Mouse (Mus musculus) limb, embryonic 12.5 days (tissue): Measurements from ENCODE around the gene Isg20l2. TPM values are rescaled to one million over a fixed set of nuclear protein-coding genes. Genes with fewer than 3 reads are reported as not detected.
"Not testable (repeated sequence)": the region's sequence is repeated elsewhere in the genome, so short reads cannot be mapped to it uniquely, and the experiment has no call there.

Experiments
- ATAC-seq: fragments of 200-750 bp; cut with Nextera tagmentation; 2 replicates; pipeline ENCODE4 v1.8.0; 2017; ENCODE audit warnings: low read depth, moderate TSS enrichment; ENCODE audit not compliant: insufficient number of reproducible peaks, insufficient read depth, low FRiP score, low TSS enrichment
- H3K27ac ChIP-seq: fragments of 300-500 bp; sonication (generic); 2 replicates; pipeline ENCODE4 v1.5.1; 2016; ENCODE audit warnings: mild to moderate bottlenecking, moderate library complexity
- H3K27me3 ChIP-seq: fragments of 300-500 bp; sonication (generic); 2 replicates; pipeline ENCODE4 v1.6.1; 2016; ENCODE audit warnings: mild to moderate bottlenecking, moderate library complexity
- H3K36me3 ChIP-seq: fragments of 300-500 bp; sonication (generic); 2 replicates; pipeline ENCODE4 v1.6.1; 2016; ENCODE audit warnings: mild to moderate bottlenecking, moderate library complexity
- H3K4me1 ChIP-seq: fragments of 300-500 bp; sonication (generic); replicated peaks from 2 replicates; pipeline ENCODE4 v1.6.1; 2016
- H3K4me2 ChIP-seq: fragments of 300-500 bp; sonication (generic); 2 replicates; pipeline ENCODE4 v1.6.1; 2016; ENCODE audit warnings: mild to moderate bottlenecking, moderate library complexity
- H3K4me3 ChIP-seq: fragments of 300-500 bp; sonication (generic); replicated peaks from 2 replicates; pipeline ENCODE4 v1.5.1; 2016; ENCODE audit warnings: mild to moderate bottlenecking
- H3K9ac ChIP-seq: fragments of 300-500 bp; sonication (generic); replicated peaks from 2 replicates; pipeline ENCODE4 v1.6.1; 2016; ENCODE audit warnings: mild to moderate bottlenecking, moderate library complexity
- H3K9me3 ChIP-seq: fragments of 300-500 bp; sonication (generic); 2 replicates; pipeline ENCODE4 v1.6.1; 2016; ENCODE audit warnings: mild to moderate bottlenecking, moderate library complexity
- WGBS: fragments of 180-500 bp; shearing (Covaris S2); methylation state at CpG from one replicate; pipeline ENCODE4 v1.1.7; 2016; 5-methylcytosine and 5-hydroxymethylcytosine counted together
- polyA plus RNA-seq: library from polyadenylated mRNA; unstranded; fragments of >200 nt; fragmentation: Nextera tagmentation; extraction: Ambion mirVana; gene quantifications from 2 replicates; pipeline ENCODE4 v1.2.1, GENCODE M21; 2016

Isg20l2 gene
- polyA plus RNA-seq, 1 experiment from 2014 or later: 83.2 TPM

DNA sequence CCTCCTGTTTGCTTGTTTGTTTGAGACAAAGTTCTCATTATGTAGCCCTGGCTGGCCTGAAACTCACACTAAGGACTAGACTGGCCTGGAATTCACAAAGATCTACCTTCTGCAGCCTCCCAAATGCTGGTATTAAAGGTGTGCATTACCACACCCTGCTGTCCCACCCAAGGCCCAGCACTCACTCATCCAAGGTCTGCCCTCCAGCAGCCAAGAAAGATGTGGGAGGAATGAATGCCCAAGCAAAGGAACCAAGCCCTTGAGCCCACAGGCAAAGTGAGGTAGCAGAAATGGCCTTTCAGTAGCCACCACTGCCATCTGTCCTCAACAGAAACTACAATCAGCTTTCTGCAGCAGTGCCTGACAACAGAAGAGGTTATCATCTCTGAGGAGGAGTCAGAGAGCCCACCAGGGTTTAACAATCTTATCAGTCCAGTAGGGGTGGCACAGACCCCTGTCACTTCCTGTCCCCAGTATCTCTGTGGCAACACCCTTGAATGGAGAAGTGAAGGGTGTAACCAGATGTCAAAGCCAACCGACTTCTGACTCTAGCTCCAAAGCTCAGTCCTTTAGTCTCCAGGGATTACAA is 29.0 kb upstream of the Isg20l2 start:
- Histone ChIP-seq H3K27ac (no peak overlapping the region), H3K4me2 (no peak overlapping the region), H3K9ac (no peak overlapping the region), H3K4me1 (peaks cover 3% of the 10 kb centered on the region; the same call in 1 of the 2 replicates), H3K9me3 (no peaks in the 10 kb centered on the region), H3K36me3 (no peaks in the 10 kb centered on the region), H3K27me3 (no peaks in the 10 kb centered on the region), H3K4me3 (no peak overlapping the region)
- 47% methylated on average over 1 of the region's 1 CpGs for WGBS
- ATAC-seq: no peak

DNA sequence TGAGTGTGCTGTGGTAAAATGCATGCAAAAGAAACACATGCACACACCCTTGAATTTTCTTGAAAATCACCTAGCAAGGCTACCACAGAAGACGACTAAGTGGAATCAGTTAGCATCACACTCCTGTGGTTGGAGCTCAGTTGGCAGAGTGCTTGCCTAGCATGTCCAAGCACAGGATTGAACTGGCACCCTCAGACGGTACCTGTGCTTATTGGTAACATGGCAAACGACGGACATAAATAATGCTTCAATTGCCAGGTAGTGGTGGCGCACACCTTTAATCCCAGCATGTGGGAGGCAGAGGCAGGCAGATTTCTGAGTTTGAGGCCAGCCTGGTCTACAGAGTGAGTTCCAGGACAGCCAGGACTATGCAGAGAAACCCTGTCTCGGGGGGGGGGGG is 28.2 kb upstream of the Isg20l2 start:
- H3K27ac ChIP-seq, H3K9ac ChIP-seq, H3K36me3 ChIP-seq, H3K4me3 ChIP-seq, H3K4me1 ChIP-seq, ATAC-seq, H3K9me3 ChIP-seq, H3K27me3 ChIP-seq, H3K4me2 ChIP-seq: not testable (repeated sequence)
- WGBS: 79% methylated on average over 6 of the region's 6 CpGs

DNA sequence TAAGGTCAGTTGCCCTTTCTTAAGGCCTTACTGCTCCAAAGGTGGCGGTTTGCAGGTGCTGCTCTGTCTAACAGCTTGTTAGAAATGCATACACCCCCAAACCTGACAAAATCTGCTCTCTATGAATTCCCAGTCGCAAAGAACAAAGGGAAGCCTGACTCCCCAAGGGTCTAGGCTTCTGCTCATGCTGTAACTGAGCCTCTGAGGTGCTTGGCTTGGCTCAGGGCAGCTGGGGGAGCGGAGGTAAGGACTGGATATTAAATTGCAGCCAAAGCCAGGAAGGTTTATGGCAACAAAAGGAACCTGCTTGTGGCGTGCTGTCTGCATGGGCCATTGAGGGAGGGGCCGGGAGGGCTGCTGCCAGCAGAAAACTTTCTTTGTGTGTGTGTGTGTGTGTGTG is 26.3 kb upstream of the Isg20l2 start:
- H3K27me3 ChIP-seq: no peaks in the 10 kb centered on the region
- H3K9me3 ChIP-seq: no peaks in the 10 kb centered on the region
- no peak overlapping the region for H3K4me3 ChIP-seq
- H3K4me1 ChIP-seq: peaks cover 16% of the 10 kb centered on the region
- no peak for ATAC-seq
- H3K9ac ChIP-seq: no peak overlapping the region
- H3K27ac ChIP-seq: peak overlapping the region; percentile 70
- H3K36me3 ChIP-seq: no peaks in the 10 kb centered on the region
- 38% methylated on average over 5 of the region's 5 CpGs for WGBS
- no peak overlapping the region for H3K4me2 ChIP-seq

DNA sequence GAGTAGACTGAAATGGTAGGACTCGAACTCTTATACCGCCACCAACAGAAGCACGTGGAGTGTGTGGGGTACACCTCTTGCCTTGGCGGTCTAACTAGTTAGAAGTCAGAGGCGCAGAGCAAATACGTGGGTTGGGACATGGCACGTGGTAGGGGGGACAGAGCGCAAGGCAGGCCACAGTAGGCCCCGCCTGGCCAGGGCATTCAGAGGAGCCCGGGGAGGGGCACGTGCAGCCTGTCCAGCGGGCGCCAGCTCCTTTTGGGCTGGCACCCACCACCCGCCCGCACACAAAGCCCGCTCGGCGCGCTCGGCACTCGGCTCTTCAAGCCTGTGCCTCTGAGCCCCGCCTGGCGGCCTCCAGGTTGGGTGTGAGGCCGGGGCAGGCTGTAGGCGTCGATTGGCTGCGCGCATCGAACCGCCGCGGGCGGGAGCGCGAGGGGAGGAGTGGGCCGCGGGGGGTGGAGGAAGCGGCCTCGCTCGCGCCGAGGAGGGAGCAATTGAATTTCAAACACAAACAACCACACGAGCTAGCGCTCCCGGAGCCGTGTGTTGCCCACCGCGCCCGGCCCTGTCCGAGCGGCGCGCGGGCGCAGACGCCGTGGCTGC is 24.1 kb upstream of the Isg20l2 start, which contains the start of gene Hdgf:
Gene Hdgf (plus strand): TSS at position 442 of the 606 bp plus-strand sequence.
- WGBS: under 1% methylated on average over 54 of the region's 57 CpGs
- H3K4me3 ChIP-seq: peak within 1 kb of the TSS; percentile 98
- H3K27ac ChIP-seq: peak within 1 kb of the TSS; percentile 96

DNA sequence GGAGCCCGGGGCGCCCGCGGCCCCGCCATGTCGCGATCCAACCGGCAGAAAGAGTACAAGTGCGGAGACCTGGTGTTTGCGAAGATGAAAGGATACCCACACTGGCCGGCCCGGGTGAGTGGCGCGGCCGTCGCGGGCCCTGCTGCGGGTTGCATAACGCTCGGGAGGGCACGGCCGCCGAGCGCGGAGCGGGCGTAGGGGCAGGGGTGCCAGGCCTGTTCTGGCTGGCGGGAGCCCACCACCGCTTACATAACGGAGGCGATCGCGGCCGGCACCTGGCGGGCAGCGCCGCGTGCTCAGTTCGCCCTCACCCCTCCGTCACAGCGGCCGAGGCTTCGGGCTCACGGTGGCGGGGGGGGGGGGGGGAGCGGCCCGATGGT is 23.5 kb upstream of the Isg20l2 start:
- ATAC-seq: no peak
- no peaks in the 10 kb centered on the region for H3K36me3 ChIP-seq
- H3K9ac ChIP-seq: peak overlapping the region; percentile 97
- H3K9me3 ChIP-seq: no peaks in the 10 kb centered on the region
- H3K27ac ChIP-seq: peak overlapping the region; percentile 96
- H3K4me2 ChIP-seq: peak overlapping the region; percentile 94
- H3K4me1 ChIP-seq: peaks cover 42% of the 10 kb centered on the region
- no peaks in the 10 kb centered on the region for H3K27me3 ChIP-seq
- peak overlapping the region; percentile 98 for H3K4me3 ChIP-seq
- WGBS: under 1% methylated on average over 42 of the region's 47 CpGs

More for the DNA sequence above, 24.1 kb upstream of the Isg20l2 start, which contains the start of gene Hdgf:
- Histone ChIP-seq H3K4me1 (peaks cover 38% of the 10 kb centered on the region), H3K27me3 (no peaks in the 10 kb centered on the region), H3K9ac (peak within 1 kb of the TSS; percentile 97), H3K9me3 (no peaks in the 10 kb centered on the region), H3K36me3 (no peaks in the 10 kb centered on the region), H3K4me2 (peak within 1 kb of the TSS; percentile 94)
- ATAC-seq: peak; percentile 88

DNA sequence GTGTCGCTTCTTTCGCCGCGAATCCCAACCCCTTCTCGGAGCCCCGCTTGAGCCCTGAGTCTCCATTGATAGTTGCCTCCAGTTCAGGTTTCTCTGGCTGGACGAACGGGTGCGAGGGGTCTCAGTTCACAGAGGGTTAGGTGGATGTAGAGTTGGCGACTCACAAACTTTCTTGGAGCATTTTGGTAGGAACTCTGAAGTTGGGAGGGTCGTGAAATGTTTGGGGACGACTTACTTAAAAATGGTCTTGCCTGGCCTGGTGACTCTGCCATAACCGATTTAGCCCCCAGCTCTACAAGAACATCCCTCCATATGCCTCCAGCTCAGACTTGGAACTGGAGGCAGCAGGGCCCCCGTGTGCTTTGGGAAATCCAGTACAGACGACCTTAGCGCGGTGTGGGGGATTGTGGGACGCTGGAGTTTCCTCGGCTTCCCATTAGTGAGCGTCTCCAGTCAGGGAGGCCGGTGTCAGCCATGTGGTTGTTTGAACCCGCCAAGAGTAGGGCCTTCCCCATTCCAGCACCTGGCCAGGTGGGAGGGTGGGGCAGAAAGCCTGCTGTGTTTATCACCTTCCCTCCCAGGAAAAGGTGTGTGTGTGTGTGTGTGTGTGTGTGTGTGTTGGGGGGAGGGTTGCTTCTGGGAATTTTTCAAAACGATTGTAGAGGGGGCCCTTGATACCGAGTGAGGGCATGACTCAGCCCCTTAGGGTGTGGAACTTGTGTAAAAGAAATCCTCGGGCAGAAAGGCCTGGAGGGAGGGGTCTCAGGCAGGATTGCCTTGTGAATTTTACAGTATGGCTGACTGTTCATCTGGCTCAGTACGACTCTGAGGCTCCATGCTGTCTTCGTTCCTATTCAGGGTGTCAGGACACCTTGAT is 22.9 kb upstream of the Isg20l2 start:
- peak overlapping the region; percentile 98 for H3K4me3 ChIP-seq
- peaks cover 42% of the 10 kb centered on the region for H3K4me1 ChIP-seq
- H3K4me2 ChIP-seq: peak overlapping the region; percentile 94
- WGBS: under 1% methylated on average over 27 of the region's 27 CpGs
- H3K9me3 ChIP-seq: no peaks in the 10 kb centered on the region
- H3K9ac ChIP-seq: peak overlapping the region; percentile 97
- H3K27ac ChIP-seq: peak overlapping the region; percentile 96
- no peaks in the 10 kb centered on the region for H3K27me3 ChIP-seq
- no peak for ATAC-seq
- H3K36me3 ChIP-seq: no peaks in the 10 kb centered on the region

DNA sequence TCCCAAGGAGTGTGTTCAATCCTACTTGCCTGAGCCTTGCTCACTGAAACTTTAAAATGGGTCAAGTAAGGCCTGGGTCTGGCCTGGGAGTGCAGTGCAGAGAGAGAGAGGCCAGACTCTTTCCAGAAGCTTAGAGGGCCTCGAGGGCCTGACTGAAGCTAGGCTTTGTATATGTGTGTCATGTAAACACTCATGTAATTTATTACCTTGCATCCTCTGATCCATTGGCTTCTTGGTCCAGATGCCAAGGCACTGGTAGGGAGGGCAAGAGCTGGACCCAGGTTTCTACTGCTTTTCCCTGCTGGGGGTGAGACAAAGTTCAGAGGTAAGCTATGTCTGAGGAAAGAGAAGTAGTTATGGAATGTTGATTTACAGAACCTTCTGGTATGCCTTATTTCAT is 22.2 kb upstream of the Isg20l2 start:
- Histone ChIP-seq H3K4me2 (peak overlapping the region; percentile 94), H3K9me3 (no peaks in the 10 kb centered on the region), H3K4me1 (peaks cover 42% of the 10 kb centered on the region), H3K36me3 (peaks cover under 1% of the 10 kb centered on the region; the same call in 1 of the 2 replicates), H3K9ac (peak overlapping the region; percentile 97), H3K27me3 (no peaks in the 10 kb centered on the region), H3K4me3 (peak overlapping the region; percentile 98), H3K27ac (peak overlapping the region; percentile 96)
- ATAC-seq: no peak
- 3% methylated on average over 1 of the region's 1 CpGs for whole genome bisulfite sequencing

DNA sequence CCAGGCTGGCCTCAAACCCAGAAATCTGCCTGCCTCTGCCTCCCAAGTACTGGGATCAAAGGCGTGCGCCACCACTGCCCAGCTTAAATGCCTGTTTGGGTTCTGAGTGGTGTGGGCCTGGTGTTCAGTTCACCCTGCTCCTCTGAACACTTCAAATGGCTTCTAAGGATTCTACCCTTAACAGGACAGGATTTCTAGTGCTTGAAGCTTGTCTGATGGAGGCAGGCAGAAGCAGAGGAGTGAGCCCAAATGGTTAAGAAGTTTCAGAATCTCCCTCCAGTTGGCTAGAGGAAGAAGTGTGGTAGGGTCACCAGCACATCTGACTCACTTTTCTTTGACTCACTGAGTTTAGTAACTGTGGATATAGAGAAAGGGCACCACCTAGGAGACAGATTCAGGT is 20.7 kb upstream of the Isg20l2 start:
- no peak for ATAC-seq
- 81% methylated on average over 2 of the region's 2 CpGs for WGBS
- no peaks in the 10 kb centered on the region for H3K9me3 ChIP-seq
- peak overlapping the region; percentile 84 for H3K27ac ChIP-seq
- H3K36me3 ChIP-seq: peaks cover 15% of the 10 kb centered on the region
- H3K4me2 ChIP-seq: peak overlapping the region; percentile 94
- no peaks in the 10 kb centered on the region for H3K27me3 ChIP-seq
- peak overlapping the region; percentile 38; the same call in 1 of the 2 replicates for H3K4me3 ChIP-seq
- H3K9ac ChIP-seq: no peak overlapping the region
- peaks cover 39% of the 10 kb centered on the region for H3K4me1 ChIP-seq

DNA sequence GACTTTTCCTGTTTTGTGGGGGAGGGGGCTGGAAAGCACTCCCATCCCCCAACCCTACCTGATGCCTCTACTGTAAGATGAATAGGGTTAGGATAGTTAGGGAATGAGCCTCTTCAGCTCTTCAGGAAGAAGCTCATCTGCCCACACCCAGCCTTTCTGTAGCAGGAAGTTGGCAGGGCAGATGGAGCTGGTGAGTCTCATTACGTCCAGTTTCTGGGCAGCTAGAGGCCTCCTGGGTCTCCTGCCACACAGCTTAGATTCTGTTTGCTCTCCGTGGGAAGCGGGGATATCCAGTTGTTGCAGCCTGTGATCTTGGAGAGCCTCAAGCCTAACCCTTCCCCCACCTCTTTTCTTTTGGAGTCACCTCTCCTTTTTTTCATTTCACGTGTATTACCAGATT is 20.2 kb upstream of the Isg20l2 start:
- H3K9ac ChIP-seq: peak overlapping the region; percentile 53; the same call in 1 of the 2 replicates
- no peak for ATAC-seq
- WGBS: 2% methylated on average over 4 of the region's 4 CpGs

DNA sequence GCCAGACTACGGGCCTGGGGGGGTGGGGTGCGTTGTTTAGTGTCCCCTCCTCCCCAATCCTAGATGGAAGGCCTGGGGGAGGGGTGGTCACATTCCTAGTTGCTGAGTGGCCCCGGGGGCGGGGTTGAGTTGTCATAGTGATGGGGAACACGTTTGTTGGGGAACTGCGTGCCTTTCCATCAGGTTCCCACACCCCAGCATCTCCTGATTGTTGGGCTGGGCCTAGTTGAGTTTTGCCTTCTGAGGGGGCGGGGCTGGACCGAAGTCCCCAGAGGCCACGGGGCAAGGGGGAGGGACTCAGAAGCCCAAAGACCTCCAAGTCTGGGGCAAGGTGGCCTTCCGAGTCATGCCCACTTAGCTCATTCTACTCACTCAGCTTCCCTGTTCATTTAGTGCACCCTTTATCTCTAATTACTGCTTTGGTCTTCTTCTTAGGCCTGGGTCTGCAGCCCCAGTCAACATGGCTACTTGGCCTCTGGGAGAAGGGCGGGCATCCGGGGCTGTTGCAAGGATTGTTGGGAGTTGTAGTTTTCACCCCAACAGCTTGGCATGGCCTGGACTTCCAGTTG is 19.5 kb upstream of the Isg20l2 start:
- Histone ChIP-seq H3K36me3 (peaks cover 28% of the 10 kb centered on the region), H3K4me3 (peak overlapping the region; percentile 38), H3K27ac (peak overlapping the region; percentile 84), H3K27me3 (no peaks in the 10 kb centered on the region), H3K4me1 (peaks cover 39% of the 10 kb centered on the region), H3K9ac (peak overlapping the region; percentile 53), H3K4me2 (peak overlapping the region; percentile 94), H3K9me3 (no peaks in the 10 kb centered on the region)
- WGBS: 5% methylated on average over 12 of the region's 12 CpGs
- ATAC-seq: peak; percentile 24; the same call in 1 of the 2 replicates

More for the DNA sequence above, 20.2 kb upstream of the Isg20l2 start:
- Histone ChIP-seq H3K27me3 (no peaks in the 10 kb centered on the region), H3K9me3 (no peaks in the 10 kb centered on the region), H3K36me3 (peaks cover 20% of the 10 kb centered on the region), H3K4me1 (peaks cover 39% of the 10 kb centered on the region), H3K4me3 (peak overlapping the region; percentile 38), H3K4me2 (peak overlapping the region; percentile 94), H3K27ac (peak overlapping the region; percentile 84)

DNA sequence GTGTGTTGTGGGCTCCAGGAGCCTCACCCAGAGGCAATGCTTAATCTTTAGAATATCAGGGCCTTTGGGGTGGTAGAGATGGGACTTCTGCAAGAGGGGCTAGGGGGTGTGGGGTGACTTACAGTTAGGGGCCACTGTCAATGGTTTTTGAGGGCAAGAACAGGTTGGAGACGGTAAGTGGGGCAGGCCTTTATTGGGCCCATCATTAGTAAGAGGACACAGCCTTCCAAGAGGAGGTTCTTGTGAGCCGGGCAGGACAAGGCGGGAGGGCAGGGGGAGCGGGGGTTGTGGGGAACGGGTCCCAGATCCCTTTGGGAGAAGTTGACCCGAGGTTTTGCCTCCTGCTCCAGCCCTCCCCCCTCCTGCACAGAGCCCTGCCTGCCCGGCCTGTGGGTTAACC is 16.6 kb upstream of the Isg20l2 start:
- no peak overlapping the region for H3K9ac ChIP-seq
- WGBS: 81% methylated on average over 7 of the region's 7 CpGs
- peaks cover 29% of the 10 kb centered on the region for H3K4me1 ChIP-seq
- peaks cover 49% of the 10 kb centered on the region for H3K36me3 ChIP-seq
- H3K4me3 ChIP-seq: no peak overlapping the region
- no peaks in the 10 kb centered on the region for H3K9me3 ChIP-seq
- no peaks in the 10 kb centered on the region for H3K27me3 ChIP-seq
- H3K4me2 ChIP-seq: no peak overlapping the region
- ATAC-seq: no peak
- H3K27ac ChIP-seq: no peak overlapping the region
